Mouse (Mus musculus) A20 (cell line): ENCODE measurements around the gene Zbed5.
"Not testable (repeated sequence)": the region's sequence is repeated elsewhere in the genome, so short reads cannot be mapped to it uniquely, and the experiment has no call there.

ENCODE experiments used
- DNase-seq: peaks from one replicate; pipeline ENCODE4 v3.0.0-alpha.2; 2011; ENCODE audit warnings: low read depth, low spot score

Gene Zbed5

GRCm38 (mm10) chr5:129895198-129896088 lies at the start of gene Zbed5:
Gene Zbed5 (plus strand): TSS chr5:129895723.
- DNase-seq = peak; percentile 96

DNA sequence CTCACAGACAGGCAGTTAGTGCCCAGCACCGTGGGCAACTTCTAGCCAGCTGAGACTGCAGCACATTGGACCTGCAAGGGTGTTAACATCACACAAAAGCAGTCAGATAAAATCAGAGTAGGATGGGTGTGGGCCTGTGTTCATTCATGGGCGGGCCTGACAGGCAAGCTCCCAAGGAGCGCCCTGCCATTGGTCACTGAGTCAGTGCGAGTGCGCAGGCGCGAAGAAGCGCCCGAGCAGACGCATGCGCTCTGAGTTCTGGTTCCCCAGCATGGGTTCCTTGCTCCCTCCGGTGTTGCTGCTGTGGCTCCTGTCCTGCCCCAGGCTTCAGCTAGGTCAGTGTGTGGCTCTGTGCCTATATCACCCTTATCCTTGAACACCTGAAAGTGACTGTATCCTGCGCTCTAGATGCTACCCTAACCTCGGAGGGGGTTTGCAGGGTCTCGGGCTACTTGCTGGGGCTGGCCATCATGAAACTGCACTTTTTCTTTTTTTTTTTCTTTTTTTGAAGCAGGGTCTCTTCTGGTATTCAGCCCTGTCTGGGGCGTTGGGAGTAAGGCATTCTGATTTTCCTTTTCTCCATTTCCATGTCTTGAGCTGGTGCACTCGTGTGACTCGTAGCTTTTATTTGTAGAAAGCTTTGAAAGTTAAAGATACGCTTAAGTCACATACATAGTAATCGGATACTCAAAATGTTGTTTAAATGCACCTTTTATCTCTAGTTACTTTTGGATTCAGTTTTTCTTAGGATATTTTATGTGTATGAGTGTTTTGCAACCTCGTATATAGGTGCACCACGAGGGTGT lies 48.6 kb upstream of the Zbed5 start, which contains the start of gene Sumf2:
TSS of gene Sumf2 (plus strand) at position 235 of the 806 bp plus-strand sequence.
- DNase-seq = no peak

GRCm38 (mm10) chr5:129847558-129847820 lies 48.0 kb upstream of the Zbed5 start:
- no peak for DNase-seq

GRCm38 (mm10) chr5:129855163-129855562 lies 40.4 kb upstream of the Zbed5 start:
- DNase-seq = no peak

DNA sequence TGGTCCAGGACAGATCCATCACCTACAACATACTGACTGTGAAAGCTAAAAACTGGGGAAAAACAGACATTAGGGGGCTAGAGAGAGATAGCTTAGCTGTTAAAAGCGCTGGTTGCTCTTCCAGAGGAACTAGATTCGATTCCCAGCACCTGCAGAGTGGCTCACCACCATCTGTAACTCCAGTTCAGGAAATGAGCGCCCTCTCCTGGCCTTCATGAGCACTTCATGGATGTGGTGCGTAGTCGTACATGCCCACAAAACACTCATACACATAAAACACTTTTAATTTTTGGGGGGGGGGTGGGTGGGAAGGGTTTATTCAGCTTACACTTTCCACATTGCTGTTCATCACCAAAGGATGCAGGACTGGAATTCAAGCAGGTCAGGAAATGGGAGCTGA lies 39.1 kb upstream of the Zbed5 start:
- peak; percentile 22 for DNase-seq

GRCm38 (mm10) chr5:129862325-129862724 lies 33.2 kb upstream of the Zbed5 start:
- no peak for DNase-seq

DNA sequence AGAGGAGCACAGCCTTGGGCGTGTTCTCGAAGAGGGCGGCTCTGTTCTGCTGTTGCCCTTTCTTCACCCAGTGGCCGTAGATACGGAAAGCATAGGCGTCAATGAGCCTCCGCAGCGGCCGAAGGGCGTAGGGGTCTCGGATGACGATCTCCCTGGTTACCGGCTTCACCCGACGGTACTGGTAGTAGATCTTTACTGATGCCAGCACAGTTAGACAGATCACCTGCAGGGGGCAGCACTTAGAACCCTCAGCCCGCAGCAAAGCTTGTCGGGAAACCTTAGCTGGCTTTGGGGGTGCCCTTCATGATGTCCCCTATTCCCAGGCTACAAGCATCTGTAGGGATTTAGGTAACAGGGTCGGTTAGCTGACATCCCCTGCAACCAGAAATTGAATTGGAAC lies 31.1 kb upstream of the Zbed5 start:
- peak; percentile 79 for DNase-seq

- no peak for DNase-seq
Measured at GRCm38 (mm10) chr5:129865841-129866240, 29.7 kb upstream of the Zbed5 start.

DNA sequence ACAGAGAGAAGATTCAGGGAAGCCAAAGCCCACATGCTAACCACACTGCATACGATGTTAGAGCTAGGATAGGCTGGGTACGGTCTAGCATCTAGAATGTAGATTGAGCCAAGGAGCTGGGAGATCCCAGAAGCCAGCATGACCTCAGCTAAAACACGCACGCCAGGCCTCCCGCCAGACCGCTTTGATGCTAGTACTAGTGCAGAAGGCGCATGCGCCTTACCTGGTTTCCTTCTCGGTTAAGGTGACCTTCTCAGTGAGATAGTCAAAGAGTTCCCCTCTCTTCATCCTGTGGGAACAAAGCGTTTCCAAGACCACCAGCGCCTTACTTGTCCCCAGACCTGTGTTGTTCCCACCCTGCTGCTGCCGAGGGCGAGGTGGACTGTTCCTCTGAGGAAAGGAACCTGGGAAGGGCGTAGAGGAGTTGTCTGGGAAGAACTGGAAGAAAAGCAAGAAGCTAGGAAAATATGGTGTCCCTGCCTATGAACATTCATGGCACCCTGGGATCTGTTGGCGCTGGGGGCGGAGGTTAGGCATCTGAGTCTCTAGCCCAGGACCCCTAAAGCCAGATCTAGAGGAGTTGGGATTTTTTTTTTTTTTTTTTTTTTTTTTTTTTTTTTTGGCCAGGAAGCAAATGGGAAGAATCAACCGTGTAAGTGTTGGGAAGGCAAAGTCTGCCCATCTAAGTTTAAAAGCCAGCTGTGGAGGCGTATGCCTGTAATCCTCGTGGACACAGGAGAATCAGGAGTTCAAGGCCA lies 26.1 kb upstream of the Zbed5 start:
- DNase-seq = no peak

DNA sequence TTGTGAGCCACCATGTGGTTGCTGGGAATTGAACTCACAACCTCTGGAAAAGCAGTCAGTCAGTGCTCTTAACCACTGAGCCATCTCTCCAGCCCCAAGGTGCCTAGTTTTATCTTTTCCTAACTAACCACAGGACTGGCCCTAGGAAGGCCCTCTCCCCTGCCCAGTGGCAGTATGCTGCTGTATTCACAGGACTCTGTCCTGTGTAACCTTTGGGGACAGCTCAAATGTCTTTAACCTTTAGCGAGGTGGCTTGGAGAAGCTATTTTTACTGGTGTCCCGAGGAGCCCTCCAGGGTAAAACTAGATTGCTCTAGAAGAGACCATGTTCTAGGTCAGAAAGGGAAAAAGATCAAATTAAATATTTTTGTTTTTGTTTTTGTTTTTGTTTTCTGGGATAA lies 24.3 kb upstream of the Zbed5 start:
- no peak for DNase-seq

GRCm38 (mm10) chr5:129873942-129874341 lies 21.6 kb upstream of the Zbed5 start:
- DNase-seq = peak; percentile 84

DNA sequence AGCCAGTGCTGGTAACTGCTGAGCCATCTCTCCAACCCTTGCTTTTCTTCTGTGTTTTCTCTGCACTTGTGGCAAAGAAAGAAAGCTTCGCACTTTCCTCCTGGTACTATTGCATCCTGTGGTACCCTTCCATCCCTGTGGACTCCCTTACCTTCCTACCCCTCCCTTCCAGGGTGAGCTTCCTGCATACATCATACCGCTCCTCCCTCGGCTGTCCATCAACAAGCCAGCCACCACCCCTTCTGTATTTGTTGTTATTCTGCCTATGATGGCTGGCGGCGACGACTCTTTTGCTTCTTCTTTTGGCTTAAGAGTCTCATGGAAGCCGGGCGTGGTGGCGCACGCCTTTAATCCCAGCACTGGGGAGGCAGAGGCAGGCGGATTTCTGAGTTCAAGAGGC lies 20.4 kb upstream of the Zbed5 start:
- DNase-seq = no peak

- no peak for DNase-seq
Measured at GRCm38 (mm10) chr5:129877731-129878455, 17.6 kb upstream of the Zbed5 start.

- DNase-seq = no peak
Measured at GRCm38 (mm10) chr5:129878946-129879345, 16.6 kb upstream of the Zbed5 start.

DNA sequence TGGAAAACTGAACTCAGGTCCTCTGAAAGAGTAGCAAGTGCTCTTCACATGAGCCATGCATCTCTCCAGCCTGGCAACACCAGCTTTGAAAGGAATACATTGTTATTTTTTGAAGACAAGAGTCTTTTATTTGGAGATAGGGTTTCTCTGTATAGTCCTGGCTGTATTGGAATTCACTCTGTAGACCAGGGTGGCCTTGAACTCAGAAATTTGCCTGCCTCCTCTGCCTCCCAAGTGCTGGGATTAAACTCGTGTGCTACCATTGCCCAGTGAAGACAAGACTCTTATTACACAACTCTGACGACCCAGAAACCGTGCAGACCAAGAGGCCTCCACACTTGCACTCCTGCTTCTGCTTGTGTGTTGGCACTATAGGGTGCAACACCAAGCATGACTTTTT lies 15.6 kb upstream of the Zbed5 start:
- no peak for DNase-seq

DNA sequence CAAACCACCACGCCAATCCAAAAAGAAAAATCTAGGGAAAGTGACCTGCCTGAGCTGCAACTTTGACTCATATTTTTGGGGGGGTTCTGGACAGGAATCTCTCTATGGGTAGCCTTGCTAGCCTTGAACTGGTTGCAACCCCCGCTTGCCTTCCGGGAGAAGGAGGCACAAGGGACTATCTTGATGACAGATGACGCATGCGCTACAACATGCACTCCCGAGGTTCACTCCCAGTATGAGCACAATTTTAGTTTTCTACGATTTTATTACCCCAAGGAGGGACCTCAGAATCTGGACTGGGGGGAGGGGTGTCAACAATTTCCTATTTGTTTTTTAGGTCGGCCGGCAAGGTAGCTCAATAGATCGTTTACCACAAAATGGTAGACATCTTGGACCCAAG lies 9.3 kb upstream of the Zbed5 start:
- DNase-seq = no peak

DNA sequence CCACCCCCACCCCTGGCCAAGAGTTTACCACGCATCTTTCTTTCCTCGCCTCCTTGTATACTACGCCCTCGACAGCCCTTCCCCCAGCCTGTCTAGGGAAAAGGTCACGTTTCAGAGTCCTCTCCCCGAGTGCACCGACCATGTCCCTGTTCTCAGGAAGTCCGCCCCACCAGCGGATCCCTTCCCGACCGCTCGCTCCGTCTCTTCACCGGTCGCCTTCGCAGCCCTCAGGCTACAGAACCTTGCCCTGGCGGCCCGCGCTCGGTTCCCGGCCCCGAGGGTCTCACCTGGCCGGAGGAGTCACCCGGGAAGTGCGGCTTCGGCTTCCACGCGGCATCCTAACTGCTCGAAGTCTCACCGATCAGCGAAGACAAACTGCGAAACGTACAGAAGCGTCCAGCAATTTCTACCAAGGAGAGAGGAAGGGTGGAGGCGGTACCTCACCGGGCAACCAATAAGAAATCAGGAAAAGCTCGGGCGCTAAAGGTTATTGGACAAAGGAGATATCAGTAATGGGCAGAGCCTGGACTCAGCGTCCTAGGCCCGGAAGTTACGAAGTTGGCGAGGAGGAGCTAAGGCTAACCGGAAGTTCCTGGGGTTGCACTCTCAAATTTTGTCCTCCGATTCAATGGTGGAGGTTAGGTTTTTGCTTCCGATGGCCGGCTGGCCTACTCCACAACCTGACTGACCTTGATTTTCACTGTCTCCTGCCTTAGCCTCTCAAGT lies 8.4 kb upstream of the Zbed5 start, which contains the start of gene Chchd2:
TSS of gene Chchd2 (minus strand) at position 560 of the 726 bp plus-strand sequence.
- peak; percentile 97 for DNase-seq

DNA sequence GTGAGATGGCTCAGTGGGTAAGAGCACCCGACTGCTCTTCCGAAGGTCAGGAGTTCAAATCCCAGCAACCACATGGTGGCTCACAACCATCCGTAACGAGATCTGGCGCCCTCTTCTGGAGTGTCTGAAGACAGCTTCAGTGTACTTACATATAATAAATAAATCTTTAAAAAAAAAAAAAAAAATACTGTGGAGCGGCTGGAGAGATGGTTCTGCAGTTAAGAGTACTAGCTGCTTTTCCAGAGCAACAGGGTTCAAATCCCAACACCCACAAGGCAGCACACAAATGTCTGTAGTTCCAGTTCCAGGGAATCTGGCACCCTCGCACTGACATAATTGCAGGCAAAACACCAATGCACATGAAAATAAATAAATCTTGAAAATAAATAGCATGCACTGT lies 5.1 kb upstream of the Zbed5 start:
- DNase-seq = not testable (repeated sequence)

DNA sequence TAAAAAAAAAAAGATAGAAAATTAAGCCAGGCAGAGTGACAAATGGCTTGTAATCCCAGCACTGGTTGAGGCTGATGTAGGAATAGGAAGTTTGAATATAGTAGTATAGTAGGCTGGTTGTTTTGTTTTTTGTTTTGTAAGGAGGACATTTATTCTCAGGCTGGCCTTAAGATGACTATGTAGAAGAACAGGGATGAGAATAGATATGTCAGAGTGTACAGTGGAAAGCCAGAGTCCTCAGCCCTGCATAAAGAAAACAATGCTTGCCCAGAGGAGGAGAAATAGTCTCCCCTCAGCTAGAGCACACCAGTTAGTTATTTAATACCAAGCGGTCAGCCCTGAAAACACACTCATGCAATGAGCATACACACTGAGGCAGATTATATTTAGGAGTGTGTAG lies 2.9 kb downstream of the Zbed5 start, which contains the start of gene Phkg1:
TSS of gene Phkg1 (minus strand) at position 101 of the 400 bp plus-strand sequence.
- DNase-seq = no peak

DNA sequence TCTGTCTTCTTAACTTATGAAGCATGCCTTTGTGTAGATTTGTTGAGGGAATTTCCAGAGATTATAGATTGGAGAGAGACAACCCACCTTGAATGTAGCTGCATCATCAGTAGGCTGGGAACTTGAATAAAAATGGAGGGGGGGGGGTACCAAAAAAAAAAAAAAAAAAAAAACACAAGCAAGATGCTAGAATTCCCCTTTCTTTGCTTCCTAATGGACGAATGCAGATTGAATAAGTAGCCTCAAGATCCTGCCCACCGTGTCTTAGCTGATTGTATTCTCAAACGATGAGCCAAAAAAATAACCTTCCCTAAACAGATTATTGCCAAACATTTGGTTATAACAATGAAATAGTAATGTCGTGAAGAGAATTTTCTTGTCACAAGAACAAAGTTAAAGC lies 12.3 kb downstream of the Zbed5 start:
- no peak for DNase-seq
